In genomic region chr2:147185561-147185960, GRCm38 (mm10) we compare ENCODE assay signal across 10 mouse cellular contexts. TPM values are rescaled to one million over a fixed set of nuclear protein-coding genes. Genes with fewer than 3 reads are reported as not detected.
DNase-seq lines count a peak whose midpoint lies in the region; ATAC-seq and TF ChIP-seq lines count a peak whose summit lies in the region.
"Had no signal": no experiment of that assay in that cellular context is flagged by ENCODE, and none has a peak within 500 bp of the region (broad histone marks: within the 10 kb centered on the region; RNA-seq: fewer than 3 reads in every experiment).

No protein-coding gene starts in this region.

- H3K4me2 ChIP-seq in heart, embryonic 12.5 days = peak overlapping the region; percentile 52
- no peak overlapping the region for H3K4me2 ChIP-seq in hindbrain, embryonic 11.5 days (replicated peaks; ENCODE audit: low read depth, low read length)
- H3K4me2 ChIP-seq in midbrain, embryonic 16.5 days (ENCODE audit: low read length) = peak overlapping the region; percentile 24
- H3K4me2 ChIP-seq: embryonic facial prominence, embryonic 13.5 days had no signal

- H3K27me3 ChIP-seq in heart, embryonic 12.5 days (replicated peaks) = peaks cover 88% of the 10 kb centered on the region
- peaks cover 94% of the 10 kb centered on the region for H3K27me3 ChIP-seq in hindbrain, embryonic 11.5 days (ENCODE audit: control insufficient read depth, insufficient read depth, low read length)
- H3K27me3 ChIP-seq in midbrain, embryonic 16.5 days (ENCODE audit: control insufficient read depth, insufficient read depth, low read depth, low read length) = peaks cover 62% of the 10 kb centered on the region

- no peak for TF ChIP-seq CTCF in brain, embryonic 14.5 days (IDR thresholded peaks at IDR 0.05; ENCODE audit: borderline replicate concordance, extremely low read depth, insufficient read depth, insufficient read length)

- H3K36me3 ChIP-seq in heart, embryonic 12.5 days = no peaks in the 10 kb centered on the region
- H3K36me3 ChIP-seq in hindbrain, embryonic 11.5 days (ENCODE audit: control insufficient read depth, insufficient read depth, low read length) = no peaks in the 10 kb centered on the region
- H3K36me3 ChIP-seq in midbrain, embryonic 16.5 days (ENCODE audit: control insufficient read depth, insufficient read depth, low read length) = no peaks in the 10 kb centered on the region
- H3K36me3 ChIP-seq: embryonic facial prominence, embryonic 13.5 days had no signal

- no peak overlapping the region for H3K9ac ChIP-seq in heart, embryonic 12.5 days
- H3K9ac ChIP-seq in hindbrain, embryonic 11.5 days (ENCODE audit: low read depth, low read length) = 0 out of 2 replicates have a peak overlapping the region, but pooled peaks have one; percentile 23
- H3K9ac ChIP-seq in midbrain, embryonic 16.5 days (ENCODE audit: low read depth, low read length) = peak overlapping the region; percentile 17
- H3K9ac ChIP-seq: embryonic facial prominence, embryonic 13.5 days had no signal

- peak overlapping the region; percentile 27 for H3K4me3 ChIP-seq in heart, embryonic 12.5 days
- peak overlapping the region; percentile 20 for H3K4me3 ChIP-seq in hindbrain, embryonic 11.5 days (ENCODE audit: low read depth, low read length)
- peak overlapping the region; percentile 21 for H3K4me3 ChIP-seq in midbrain, embryonic 16.5 days (ENCODE audit: low read depth, low read length)
- H3K4me3 ChIP-seq: embryonic facial prominence, embryonic 13.5 days had no signal

- no peaks in the 10 kb centered on the region for H3K9me3 ChIP-seq in heart, embryonic 12.5 days (replicated peaks)
- H3K9me3 ChIP-seq in hindbrain, embryonic 11.5 days (ENCODE audit: control insufficient read depth, low read length) = no peaks in the 10 kb centered on the region
- no peaks in the 10 kb centered on the region for H3K9me3 ChIP-seq in midbrain, embryonic 16.5 days (replicated peaks; ENCODE audit: control insufficient read depth, low read length, poor library complexity, severe bottlenecking)
- H3K9me3 ChIP-seq: embryonic facial prominence, embryonic 13.5 days had no signal

- no peak for DNase-seq in heart, postnatal 36 days
- DNase-seq in brain, embryonic 14.5 days (ENCODE audit: low read depth) = peak; percentile 35
- DNase-seq in hindbrain, embryonic 11.5 days (ENCODE audit: low spot score) = peak; percentile 70
- DNase-seq in urinary bladder, adult 2 months (ENCODE audit: low spot score) = no peak
- DNase-seq in adrenal gland, postnatal 10 days = no peak

- H3K4me1 ChIP-seq in heart, embryonic 12.5 days (replicated peaks) = peaks cover 24% of the 10 kb centered on the region
- H3K4me1 ChIP-seq in hindbrain, embryonic 11.5 days (replicated peaks; ENCODE audit: control insufficient read depth, insufficient read depth, low read length) = peaks cover 5% of the 10 kb centered on the region
- H3K4me1 ChIP-seq in midbrain, embryonic 16.5 days (ENCODE audit: control insufficient read depth, insufficient read depth, low read length) = peaks cover 7% of the 10 kb centered on the region

- under 1% methylated on average over 23 of the region's 23 CpGs for WGBS in heart, embryonic 12.5 days
- under 1% methylated on average over 23 of the region's 23 CpGs for WGBS in hindbrain, embryonic 11.5 days
- under 1% methylated on average over 23 of the region's 23 CpGs for WGBS in midbrain, embryonic 16.5 days

- ATAC-seq in heart, embryonic 12.5 days (ENCODE audit: insufficient number of reproducible peaks, low FRiP score) = no peak
- no peak for ATAC-seq in hindbrain, embryonic 11.5 days (ENCODE audit: low FRiP score)
- no peak for ATAC-seq in midbrain, embryonic 16.5 days
- ATAC-seq in monocyte, adult 5-6 weeks (replicated peaks; ENCODE audit: insufficient number of reproducible peaks, low FRiP score, low TSS enrichment, poor library complexity, severe bottlenecking) = no peak

- TF ChIP-seq POLR2A in brain, embryonic 14.5 days (IDR thresholded peaks at IDR 0.05; ENCODE audit: borderline replicate concordance, extremely low read depth, insufficient read depth, insufficient read length, poor library complexity, severe bottlenecking) = no peak

- no peak overlapping the region for H3K27ac ChIP-seq in heart, embryonic 12.5 days (ENCODE audit: poor library complexity, severe bottlenecking)
- H3K27ac ChIP-seq in hindbrain, embryonic 11.5 days (ENCODE audit: low read depth, low read length) = peak overlapping the region; percentile 36; the same call in 1 of the 2 replicates
- peak overlapping the region; percentile 60 for H3K27ac ChIP-seq in midbrain, embryonic 16.5 days (ENCODE audit: low read length)
- H3K27ac ChIP-seq: embryonic facial prominence, embryonic 13.5 days; macrophage had no signal

- intact Hi-C loops in heart, postnatal 36 days (cut with DNase I) = loop anchor here (10.0 kb wide), 1 partner anchor 351 kb away; no protein-coding TSS in a partner anchor

RNA-seq across cellular contexts. Expression of gene Nkx2-2, which starts 8.5 kb away (rescaled TPM):
- polyA plus RNA-seq in heart, embryonic 12.5 days (2016; fragmentation: Nextera tagmentation; extraction: Ambion mirVana) = not detected in 2 replicates
- total RNA-seq in heart, postnatal 36 days (2021) = not detected
- polyA plus RNA-seq in brain, embryonic 14.5 days (2012; rRNA removed) = 8.8 and 14.4 TPM in 2 replicates
- polyA plus RNA-seq in hindbrain, embryonic 11.5 days (2014; fragmentation: Nextera tagmentation; extraction: Ambion mirVana) = 3.4 and 5.7 TPM in 2 replicates
- polyA plus RNA-seq in midbrain, embryonic 16.5 days (2015; fragmentation: Nextera tagmentation; extraction: Ambion mirVana) = 8.5 and 8.7 TPM in 2 replicates
- not detected in 3 replicates for total RNA-seq in monocyte, adult 5-6 weeks (2017)
- polyA plus RNA-seq in urinary bladder, adult 2 months (2012; rRNA removed) = not detected in 2 replicates
- total RNA-seq in adrenal gland, postnatal 10 days (2021) = not detected
- polyA plus RNA-seq: embryonic facial prominence, embryonic 13.5 days; macrophage had no signal

Comparison
In these comparisons a context has a peak if more than half of its experiments do, and no peak if none do; other contexts are left out.
1. DNase-seq: peak in brain, embryonic 14.5 days (single experiment) and hindbrain, embryonic 11.5 days (single experiment); none in heart, postnatal 36 days (0 of 2), urinary bladder, adult 2 months (single experiment) and adrenal gland, postnatal 10 days (single experiment).
2. Peak in every context shown above with its lines, with median percentiles within 50 percentile points of each other: H3K4me3 ChIP-seq.